Mouse (Mus musculus): ENCODE results near the gene Fam189a1.

Fam189a1 gene

DNA sequence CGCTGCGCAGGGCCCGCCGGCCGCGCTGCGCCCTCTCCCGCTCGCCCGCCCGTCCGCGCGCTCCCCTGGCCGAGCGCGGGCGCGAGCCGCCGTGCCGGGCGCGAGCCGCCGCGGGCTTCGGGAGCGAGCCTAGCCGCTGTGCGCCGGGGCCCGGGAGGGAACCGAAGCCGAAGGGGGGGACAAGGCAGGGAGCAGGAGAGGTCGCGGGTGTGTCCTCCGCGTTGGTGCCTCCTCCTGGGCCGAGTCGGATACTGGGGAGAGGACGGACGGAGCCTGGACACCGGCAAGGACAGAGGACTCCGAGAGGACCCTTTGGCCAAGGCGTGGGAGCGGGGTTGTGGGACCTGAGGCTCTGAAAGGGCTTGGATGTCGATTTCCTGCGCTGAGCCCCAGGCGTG is at the start of gene Fam189a1:
TSS of gene Fam189a1 (minus strand) at position 57 of the 398 bp plus-strand sequence.
- no peaks in the 10 kb centered on the region for H3K27me3 ChIP-seq (ENCODE audit: control insufficient read depth, insufficient read depth, low read length, poor library complexity, severe bottlenecking)
- no peak for DNase-seq (ENCODE audit: low read depth, low spot score)
- H3K36me3 ChIP-seq (ENCODE audit: control insufficient read depth, insufficient read depth, low read length, poor library complexity, severe bottlenecking) = no peaks in the 10 kb centered on the region

DNA sequence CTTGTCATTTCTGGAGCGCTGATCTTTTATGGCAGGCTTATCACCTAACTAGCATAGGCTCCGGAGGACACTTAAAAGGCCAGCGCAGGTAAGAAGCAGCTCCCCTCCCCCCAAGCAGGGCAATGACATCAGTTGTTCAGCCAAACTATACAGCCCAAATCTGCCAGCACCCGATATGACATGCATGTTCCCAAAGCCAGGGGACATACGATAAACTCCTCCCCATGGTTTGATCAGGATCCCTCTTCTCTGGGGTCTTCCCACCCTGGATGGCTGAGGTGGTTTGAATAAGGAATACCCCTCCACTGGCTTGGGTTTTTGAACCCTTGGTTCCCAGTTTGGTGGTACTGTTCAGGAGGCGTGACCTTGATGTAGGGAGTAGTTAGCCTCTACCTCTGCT is 49.7 kb upstream of the Fam189a1 start:
- H3K36me3 ChIP-seq (ENCODE audit: control insufficient read depth, insufficient read depth, low read length, poor library complexity, severe bottlenecking) = no peaks in the 10 kb centered on the region
- no peak for DNase-seq (ENCODE audit: low read depth, low spot score)
- no peaks in the 10 kb centered on the region for H3K27me3 ChIP-seq (ENCODE audit: control insufficient read depth, insufficient read depth, low read length, poor library complexity, severe bottlenecking)

DNA sequence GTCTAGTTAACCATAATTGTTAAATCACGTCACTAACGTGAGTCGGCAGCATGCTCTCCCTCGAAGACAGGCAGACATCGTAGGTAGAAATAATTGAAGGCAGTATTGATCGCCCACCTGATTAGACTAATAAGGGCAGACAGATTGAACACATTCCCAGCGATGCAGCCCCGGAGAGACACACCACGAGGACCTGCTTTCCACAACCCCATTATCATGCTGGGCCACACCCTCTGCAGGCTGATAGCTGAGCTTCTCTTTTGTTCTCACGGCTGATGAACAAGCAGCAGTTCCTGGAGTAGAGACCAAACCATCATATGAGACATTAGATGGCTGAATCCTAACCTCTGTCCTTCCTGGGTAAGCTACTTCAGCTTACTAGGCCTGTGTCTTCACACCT is 46.3 kb upstream of the Fam189a1 start:
- H3K27me3 ChIP-seq (ENCODE audit: control insufficient read depth, insufficient read depth, low read length, poor library complexity, severe bottlenecking) = no peaks in the 10 kb centered on the region
- no peaks in the 10 kb centered on the region for H3K36me3 ChIP-seq (ENCODE audit: control insufficient read depth, insufficient read depth, low read length, poor library complexity, severe bottlenecking)
- DNase-seq (ENCODE audit: low read depth, low spot score) = no peak

DNA sequence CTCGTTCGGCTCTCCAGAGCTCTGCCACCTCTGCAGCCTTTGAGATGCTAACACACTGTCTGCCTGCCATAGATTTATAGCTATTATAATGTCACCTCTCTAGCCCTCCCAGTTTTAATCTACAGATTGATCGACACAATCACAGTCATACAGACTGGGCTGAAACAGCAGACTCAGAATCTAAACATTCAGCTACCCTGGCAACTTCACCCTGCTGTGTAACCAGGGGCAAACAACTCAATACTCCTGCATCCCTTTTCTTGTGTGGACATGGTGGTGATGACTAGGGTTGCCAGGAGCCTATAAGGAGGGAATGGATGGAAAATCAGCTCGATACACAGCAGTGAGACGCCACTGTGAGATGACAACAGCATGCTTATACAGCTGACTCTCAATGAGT is 24.3 kb upstream of the Fam189a1 start:
- no peaks in the 10 kb centered on the region for H3K36me3 ChIP-seq (ENCODE audit: control insufficient read depth, insufficient read depth, low read length, poor library complexity, severe bottlenecking)
- no peak for DNase-seq (ENCODE audit: low read depth, low spot score)
- no peaks in the 10 kb centered on the region for H3K27me3 ChIP-seq (ENCODE audit: control insufficient read depth, insufficient read depth, low read length, poor library complexity, severe bottlenecking)

DNA sequence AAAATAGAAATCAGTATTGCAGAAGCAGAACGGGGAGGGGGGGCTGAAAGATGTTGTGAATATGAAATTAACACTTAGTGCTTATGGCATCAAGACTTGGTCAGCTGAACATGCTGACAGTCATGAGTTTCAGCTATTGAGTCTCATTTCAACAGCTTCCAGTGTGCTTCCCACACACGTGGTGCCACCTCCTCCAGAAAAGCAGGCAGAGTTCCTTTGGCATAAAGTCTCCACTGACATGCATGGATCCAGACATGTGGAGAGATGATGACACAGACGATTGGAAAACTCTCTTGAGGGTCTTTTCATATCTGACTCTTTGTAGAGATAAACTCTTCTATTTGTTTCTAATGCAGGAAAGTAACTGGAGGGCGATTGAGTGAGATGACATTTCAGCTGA is 14.4 kb upstream of the Fam189a1 start:
- Histone ChIP-seq H3K27me3 (ENCODE audit: control insufficient read depth, insufficient read depth, low read length, poor library complexity, severe bottlenecking) (no peaks in the 10 kb centered on the region), H3K36me3 (ENCODE audit: control insufficient read depth, insufficient read depth, low read length, poor library complexity, severe bottlenecking) (no peaks in the 10 kb centered on the region)
- DNase-seq (ENCODE audit: low read depth, low spot score) = no peak

DNA sequence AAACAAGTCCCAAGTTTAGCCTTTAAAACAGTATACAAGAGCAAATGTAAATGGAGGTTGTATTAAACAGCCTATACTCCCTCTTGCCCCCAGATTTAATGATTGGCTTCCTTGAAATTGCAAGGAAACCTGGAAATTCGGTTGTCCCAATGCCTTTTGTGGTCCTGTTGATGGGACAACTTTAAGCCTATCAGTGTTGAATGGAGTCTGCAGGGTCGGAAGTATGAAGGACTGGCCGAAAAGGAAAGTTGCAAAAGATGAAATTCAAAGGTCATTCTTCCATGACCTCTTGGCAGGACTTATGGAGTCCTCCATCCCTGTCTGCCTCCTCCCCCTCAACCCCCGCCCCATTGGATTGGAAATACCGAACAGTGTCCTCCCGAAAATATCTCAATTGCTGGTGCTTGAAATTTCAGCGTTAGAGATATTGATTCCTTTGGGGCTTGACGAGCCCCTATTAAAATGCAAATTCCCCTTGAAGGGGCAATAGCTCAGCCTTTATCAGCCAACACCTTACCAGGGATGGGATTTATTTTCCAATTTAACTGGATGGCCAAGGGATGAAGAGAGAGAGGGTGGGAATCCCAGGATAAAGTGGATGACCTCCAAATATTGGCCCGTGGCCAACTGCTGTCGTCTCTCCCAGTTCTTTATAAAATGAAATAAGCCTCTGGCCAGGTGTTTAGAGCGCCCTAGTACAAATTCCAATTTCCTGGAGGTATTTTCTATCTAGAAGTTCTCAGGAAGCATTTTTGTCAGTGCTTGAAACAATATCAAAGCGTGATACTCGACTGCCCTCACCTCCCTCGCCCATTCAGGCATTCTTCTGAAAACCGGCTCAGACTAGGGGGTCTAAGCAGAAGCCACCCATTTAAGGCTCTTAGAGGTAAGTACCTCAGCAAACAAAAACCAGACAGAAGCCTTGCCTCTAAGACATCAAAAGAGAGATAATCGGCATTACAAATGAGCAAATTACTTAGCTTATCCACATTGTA is 958 bp upstream of the Fam189a1 start:
- Histone ChIP-seq H3K36me3 (ENCODE audit: control insufficient read depth, insufficient read depth, low read length, poor library complexity, severe bottlenecking) (no peaks in the 10 kb centered on the region), H3K27me3 (ENCODE audit: control insufficient read depth, insufficient read depth, low read length, poor library complexity, severe bottlenecking) (no peaks in the 10 kb centered on the region)
- DNase-seq (ENCODE audit: low read depth, low spot score) = no peak

DNA sequence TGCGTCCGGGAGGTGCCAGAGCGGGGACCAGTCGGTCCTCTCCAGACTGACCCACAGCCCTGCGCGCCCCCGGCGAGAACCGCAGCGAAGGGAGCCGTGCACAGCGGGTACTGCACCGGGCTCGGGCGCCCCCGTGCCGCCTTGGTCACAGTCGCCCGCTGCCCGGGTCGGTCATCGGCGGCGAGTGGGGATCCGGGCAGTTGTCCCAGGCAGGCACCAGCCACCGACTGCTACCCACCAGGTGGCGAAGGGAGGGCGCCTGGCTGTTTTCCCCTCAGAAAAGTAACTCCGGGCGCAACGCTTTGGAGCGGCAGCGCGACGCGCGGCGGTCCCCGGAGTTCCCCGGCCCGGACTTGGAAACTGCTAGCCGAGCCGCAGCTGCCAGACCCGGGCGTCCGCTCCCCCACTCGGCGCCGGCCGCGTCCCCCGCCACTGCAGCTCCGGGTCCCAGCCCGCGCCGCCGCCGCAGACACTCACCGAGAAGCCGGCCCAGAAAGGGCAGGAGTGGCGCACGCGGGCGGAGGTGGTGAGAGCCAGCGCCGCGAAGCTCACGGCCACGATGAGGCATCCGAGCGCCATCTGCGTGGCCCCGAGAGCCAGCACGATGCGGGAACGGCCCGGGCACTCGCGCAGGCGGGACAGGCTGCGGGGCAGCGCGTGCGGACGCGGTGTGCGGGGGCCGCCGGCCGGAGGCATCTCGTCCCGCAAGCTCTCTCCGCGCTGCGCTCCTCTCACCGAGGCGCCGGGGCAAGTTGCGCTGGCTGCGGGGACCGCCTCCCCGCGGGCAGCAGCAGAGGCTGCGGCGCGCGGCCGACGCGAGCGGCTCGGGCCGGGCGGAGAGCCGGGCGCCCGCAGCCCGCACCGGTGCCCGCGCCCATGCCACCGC is 499 bp downstream of the Fam189a1 start:
- no peaks in the 10 kb centered on the region for H3K36me3 ChIP-seq (ENCODE audit: control insufficient read depth, insufficient read depth, low read length, poor library complexity, severe bottlenecking)
- no peak for DNase-seq (ENCODE audit: low read depth, low spot score)
- no peaks in the 10 kb centered on the region for H3K27me3 ChIP-seq (ENCODE audit: control insufficient read depth, insufficient read depth, low read length, poor library complexity, severe bottlenecking)

DNA sequence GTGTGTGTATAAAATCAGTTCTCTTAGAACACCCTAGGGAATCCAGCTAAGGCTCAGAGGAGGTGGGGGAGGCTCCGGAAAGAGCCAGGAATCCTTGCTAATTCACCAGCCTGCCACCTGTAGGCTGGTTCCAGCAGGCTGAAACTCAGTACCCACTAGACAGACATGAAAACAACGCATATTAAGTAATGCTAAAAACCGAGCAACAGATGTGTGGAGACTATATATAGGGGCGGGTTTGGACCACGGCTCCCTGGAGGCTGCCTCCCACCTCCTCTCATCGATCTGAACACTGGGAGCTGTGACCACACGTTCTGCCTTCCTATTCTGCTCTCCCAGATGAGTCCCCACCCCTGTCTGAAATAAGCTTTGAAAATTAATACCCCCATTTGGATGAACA is 1.8 kb downstream of the Fam189a1 start:
- DNase-seq (ENCODE audit: low read depth, low spot score) = no peak
- H3K27me3 ChIP-seq (ENCODE audit: control insufficient read depth, insufficient read depth, low read length, poor library complexity, severe bottlenecking) = no peaks in the 10 kb centered on the region
- no peaks in the 10 kb centered on the region for H3K36me3 ChIP-seq (ENCODE audit: control insufficient read depth, insufficient read depth, low read length, poor library complexity, severe bottlenecking)

DNA sequence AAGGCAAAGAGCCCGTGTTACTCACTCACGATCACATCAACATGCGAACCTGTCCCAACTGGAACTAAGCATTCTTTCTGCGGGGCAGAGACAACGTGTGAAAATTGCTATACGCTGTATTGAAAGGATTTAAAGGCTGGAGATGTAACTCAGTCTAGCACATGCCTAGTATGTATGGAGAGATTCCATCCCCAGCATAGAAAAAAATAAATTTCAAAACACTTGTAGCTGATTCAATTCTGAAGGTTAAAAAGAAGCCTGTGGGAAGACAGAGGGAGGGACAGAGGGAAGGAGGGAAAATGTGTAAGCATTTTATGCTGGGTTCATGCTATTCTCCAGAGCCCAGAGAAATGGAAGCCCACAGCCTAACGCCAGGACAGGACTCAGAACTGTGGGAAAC is 2.5 kb downstream of the Fam189a1 start:
- no peaks in the 10 kb centered on the region for H3K27me3 ChIP-seq (ENCODE audit: control insufficient read depth, insufficient read depth, low read length, poor library complexity, severe bottlenecking)
- DNase-seq (ENCODE audit: low read depth, low spot score) = no peak
- no peaks in the 10 kb centered on the region for H3K36me3 ChIP-seq (ENCODE audit: control insufficient read depth, insufficient read depth, low read length, poor library complexity, severe bottlenecking)

DNA sequence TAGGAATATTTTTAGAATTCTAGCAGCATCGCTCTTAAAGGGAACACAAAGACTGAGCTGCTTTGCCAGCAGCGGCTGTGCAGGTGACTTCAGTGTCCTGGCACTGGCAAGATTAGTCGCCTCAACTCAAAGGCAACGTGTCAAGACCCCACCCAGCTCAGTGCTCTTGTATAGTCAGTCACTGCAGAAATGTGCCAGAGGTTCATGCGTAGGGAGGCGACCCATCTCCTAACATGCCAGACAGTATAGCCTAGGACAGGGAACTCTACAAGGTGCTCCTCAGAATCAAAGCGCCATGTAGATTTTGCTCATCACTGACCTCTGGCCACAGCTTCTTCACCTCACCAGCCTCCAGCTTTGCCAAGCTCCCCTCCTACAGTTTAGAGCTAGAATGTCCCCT is 4.8 kb downstream of the Fam189a1 start:
- no peak for DNase-seq (ENCODE audit: low read depth, low spot score)
- Histone ChIP-seq H3K36me3 (ENCODE audit: control insufficient read depth, insufficient read depth, low read length, poor library complexity, severe bottlenecking) (no peaks in the 10 kb centered on the region), H3K27me3 (ENCODE audit: control insufficient read depth, insufficient read depth, low read length, poor library complexity, severe bottlenecking) (no peaks in the 10 kb centered on the region)

DNA sequence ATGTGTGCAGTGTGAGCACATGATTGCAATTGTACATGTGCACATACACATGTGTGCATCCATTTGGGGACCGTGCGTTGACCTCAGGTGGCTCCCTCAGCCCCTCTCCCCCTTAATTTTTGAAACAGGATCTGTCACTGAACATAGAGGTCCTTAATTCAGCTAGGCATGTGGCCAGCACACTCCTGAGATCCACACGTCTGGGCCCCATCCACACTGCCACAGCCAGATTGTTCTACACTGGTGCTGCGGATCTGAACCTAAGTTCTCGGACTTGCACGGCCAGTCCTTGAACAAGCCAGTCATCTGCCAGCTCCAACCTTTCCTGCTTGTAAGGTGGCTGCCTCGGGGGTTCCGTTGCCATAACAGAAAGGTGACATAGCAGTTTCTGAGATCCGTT is 7.3 kb downstream of the Fam189a1 start:
- H3K27me3 ChIP-seq (ENCODE audit: control insufficient read depth, insufficient read depth, low read length, poor library complexity, severe bottlenecking) = no peaks in the 10 kb centered on the region
- DNase-seq (ENCODE audit: low read depth, low spot score) = no peak
- H3K36me3 ChIP-seq (ENCODE audit: control insufficient read depth, insufficient read depth, low read length, poor library complexity, severe bottlenecking) = no peaks in the 10 kb centered on the region

DNA sequence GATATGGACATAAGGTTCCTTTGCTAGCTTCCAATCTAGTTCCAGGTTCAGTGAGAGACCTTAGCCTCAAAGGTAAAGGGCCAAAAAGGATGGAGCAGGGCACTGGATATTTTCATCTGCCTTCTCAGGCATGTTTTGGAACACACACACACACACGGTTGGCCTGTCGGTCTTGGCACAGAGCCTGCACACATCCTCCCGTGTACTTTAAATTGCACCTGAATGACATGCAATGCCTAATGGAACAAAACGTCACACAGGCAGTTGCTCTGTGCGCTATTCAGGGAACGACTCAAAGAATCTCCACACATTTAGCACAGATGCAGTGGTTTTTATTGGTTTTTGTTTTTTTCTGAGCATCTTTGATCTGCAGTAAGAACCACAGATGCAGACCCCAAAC is 11.5 kb downstream of the Fam189a1 start:
- no peak for DNase-seq (ENCODE audit: low read depth, low spot score)
- H3K36me3 ChIP-seq (ENCODE audit: control insufficient read depth, insufficient read depth, low read length, poor library complexity, severe bottlenecking) = no peaks in the 10 kb centered on the region
- no peaks in the 10 kb centered on the region for H3K27me3 ChIP-seq (ENCODE audit: control insufficient read depth, insufficient read depth, low read length, poor library complexity, severe bottlenecking)

DNA sequence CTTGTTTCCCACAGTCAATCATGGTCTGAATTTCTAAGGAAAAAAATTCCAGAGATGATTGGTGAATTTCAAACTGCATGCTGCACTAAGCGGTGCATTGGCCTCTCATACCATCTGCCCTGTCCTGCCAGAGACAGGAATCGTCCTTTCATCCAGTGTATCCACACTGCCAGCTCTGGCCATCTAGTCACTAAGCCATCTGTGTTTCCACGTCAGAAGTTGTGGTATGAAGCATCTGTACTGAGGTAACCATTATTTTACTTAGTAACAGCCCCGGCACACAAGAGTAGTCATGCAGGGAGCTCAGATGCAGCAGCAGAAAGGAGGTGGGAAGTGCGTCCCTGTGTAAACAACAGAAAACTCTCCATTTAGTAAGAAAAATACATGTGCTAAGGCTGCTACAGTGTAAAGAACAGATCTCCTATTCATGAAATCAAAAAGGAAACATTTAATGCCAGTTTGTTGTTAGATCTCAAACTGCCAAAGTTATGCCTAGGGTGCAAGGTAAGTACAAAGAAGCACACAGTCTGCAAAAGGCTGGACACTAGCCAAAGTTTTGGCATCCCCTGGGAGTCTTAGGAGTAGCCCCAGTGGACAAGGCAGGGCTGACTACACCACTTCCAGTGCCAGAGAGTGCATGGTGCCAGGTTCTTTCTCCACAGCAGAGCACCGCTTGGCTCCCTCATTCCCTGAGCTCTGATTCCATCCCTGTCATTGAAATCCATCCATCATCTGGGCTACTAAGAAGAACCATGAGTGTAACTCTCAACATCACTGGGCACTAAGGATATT is 14.3 kb downstream of the Fam189a1 start:
- DNase-seq (ENCODE audit: low read depth, low spot score) = no peak
- H3K36me3 ChIP-seq (ENCODE audit: control insufficient read depth, insufficient read depth, low read length, poor library complexity, severe bottlenecking) = no peaks in the 10 kb centered on the region
- no peaks in the 10 kb centered on the region for H3K27me3 ChIP-seq (ENCODE audit: control insufficient read depth, insufficient read depth, low read length, poor library complexity, severe bottlenecking)

DNA sequence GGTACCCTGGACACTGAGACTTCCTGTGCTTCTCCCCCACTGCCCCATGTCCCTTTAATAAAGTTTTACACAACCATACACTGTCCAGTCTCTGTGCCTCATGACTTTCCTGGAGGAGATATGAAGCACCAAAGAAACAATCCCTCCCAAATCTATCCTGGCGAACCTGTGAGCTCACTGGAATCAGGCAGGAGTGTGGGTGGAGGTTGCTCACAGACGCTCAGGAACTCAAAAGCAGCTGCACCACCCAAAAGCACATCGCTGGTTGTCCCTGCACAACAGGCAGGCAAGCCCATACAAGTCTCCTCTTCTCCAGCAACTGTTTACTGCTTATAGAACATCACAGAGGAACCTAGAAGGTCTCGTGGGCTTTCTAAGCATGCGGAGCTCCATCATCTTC is 15.5 kb downstream of the Fam189a1 start:
- Histone ChIP-seq H3K36me3 (ENCODE audit: control insufficient read depth, insufficient read depth, low read length, poor library complexity, severe bottlenecking) (no peaks in the 10 kb centered on the region), H3K27me3 (ENCODE audit: control insufficient read depth, insufficient read depth, low read length, poor library complexity, severe bottlenecking) (no peaks in the 10 kb centered on the region)
- no peak for DNase-seq (ENCODE audit: low read depth, low spot score)

Data from splenic B cell, adult 2 months (primary cell).